Mouse (Mus musculus): ENCODE measurements around the gene Nmnat1.

Nmnat1 gene

GRCm38 (mm10) chr4:149485053-149485824 is at the start of gene Nmnat1, which contains the start of gene Lzic:
Gene Nmnat1 (minus strand): TSS chr4:149485202.
Gene Lzic (plus strand): TSS chr4:149485229.
- DNase-seq (ENCODE audit: low spot score), result peak; percentile 94

GRCm38 (mm10) chr4:149529691-149530090 is 44.7 kb upstream of the Nmnat1 start:
- DNase-seq (ENCODE audit: low spot score), result no peak

GRCm38 (mm10) chr4:149527621-149528354 is 42.8 kb upstream of the Nmnat1 start:
- DNase-seq (ENCODE audit: low spot score), result no peak

- peak; percentile 35 for DNase-seq (ENCODE audit: low spot score)
Measured at GRCm38 (mm10) chr4:149526330-149526729, 41.3 kb upstream of the Nmnat1 start.

- no peak for DNase-seq (ENCODE audit: low spot score)
Measured at GRCm38 (mm10) chr4:149525811-149526210, 40.8 kb upstream of the Nmnat1 start.

GRCm38 (mm10) chr4:149525170-149525569 is 40.2 kb upstream of the Nmnat1 start:
- no peak for DNase-seq (ENCODE audit: low spot score)

GRCm38 (mm10) chr4:149523961-149524360 is 39.0 kb upstream of the Nmnat1 start:
- DNase-seq (ENCODE audit: low spot score), result no peak

GRCm38 (mm10) chr4:149521258-149521657 is 36.3 kb upstream of the Nmnat1 start:
- no peak for DNase-seq (ENCODE audit: low spot score)

- DNase-seq (ENCODE audit: low spot score), result no peak
Measured at GRCm38 (mm10) chr4:149518351-149519220, 33.6 kb upstream of the Nmnat1 start.

GRCm38 (mm10) chr4:149517868-149518340 is 32.9 kb upstream of the Nmnat1 start, which contains the start of gene Ctnnbip1:
Gene Ctnnbip1 (plus strand): TSS chr4:149518236.
- peak; percentile 97 for DNase-seq (ENCODE audit: low spot score)

GRCm38 (mm10) chr4:149515706-149516105 is 30.7 kb upstream of the Nmnat1 start:
- no peak for DNase-seq (ENCODE audit: low spot score)

GRCm38 (mm10) chr4:149512072-149512471 is 27.1 kb upstream of the Nmnat1 start:
- no peak for DNase-seq (ENCODE audit: low spot score)

- peak; percentile 42 for DNase-seq (ENCODE audit: low spot score)
Measured at GRCm38 (mm10) chr4:149511221-149511646, 26.2 kb upstream of the Nmnat1 start.

GRCm38 (mm10) chr4:149506904-149507303 is 21.9 kb upstream of the Nmnat1 start:
- no peak for DNase-seq (ENCODE audit: low spot score)

GRCm38 (mm10) chr4:149505261-149505967 is 20.4 kb upstream of the Nmnat1 start:
- peak; percentile 79 for DNase-seq (ENCODE audit: low spot score)

GRCm38 (mm10) chr4:149504858-149505257 is 19.9 kb upstream of the Nmnat1 start:
- no peak for DNase-seq (ENCODE audit: low spot score)

GRCm38 (mm10) chr4:149504363-149504762 is 19.4 kb upstream of the Nmnat1 start:
- no peak for DNase-seq (ENCODE audit: low spot score)

- DNase-seq (ENCODE audit: low spot score), result no peak
Measured at GRCm38 (mm10) chr4:149499790-149500189, 14.8 kb upstream of the Nmnat1 start.

GRCm38 (mm10) chr4:149498901-149499300 is 13.9 kb upstream of the Nmnat1 start:
- DNase-seq (ENCODE audit: low spot score), result no peak

GRCm38 (mm10) chr4:149496612-149497011 is 11.6 kb upstream of the Nmnat1 start:
- DNase-seq (ENCODE audit: low spot score), result peak; percentile 54

GRCm38 (mm10) chr4:149491151-149491550 is 6.1 kb upstream of the Nmnat1 start:
- no peak for DNase-seq (ENCODE audit: low spot score)
